Mouse (Mus musculus): ENCODE data around the gene Slc22a17.

The Slc22a17 gene

GRCm38 (mm10) chr14:54939434-54940175, 26.7 kb upstream of the Slc22a17 start:
- DNase-seq (ENCODE audit: low read depth, low spot score): peak; percentile 67

GRCm38 (mm10) chr14:54938431-54939219, 25.7 kb upstream of the Slc22a17 start:
- DNase-seq (ENCODE audit: low read depth, low spot score): peak; percentile 1

GRCm38 (mm10) chr14:54937361-54938182, 24.6 kb upstream of the Slc22a17 start:
- peak; percentile 4 for DNase-seq (ENCODE audit: low read depth, low spot score)

- peak; percentile 5 for DNase-seq (ENCODE audit: low read depth, low spot score)
These were observed 23.9 kb upstream of the Slc22a17 start for GRCm38 (mm10) chr14:54936831-54937160.

GRCm38 (mm10) chr14:54935904-54936830, 23.2 kb upstream of the Slc22a17 start, which contains the start of gene Cmtm5:
Gene Cmtm5 (plus strand): TSS chr14:54936261.
- no peak for DNase-seq (ENCODE audit: low read depth, low spot score)

GRCm38 (mm10) chr14:54932645-54933150, 19.8 kb upstream of the Slc22a17 start, which contains the start of gene Il25:
Gene Il25 (plus strand): TSS chr14:54932695.
- DNase-seq (ENCODE audit: low read depth, low spot score): no peak

GRCm38 (mm10) chr14:54930431-54930830, 17.5 kb upstream of the Slc22a17 start:
- no peak for DNase-seq (ENCODE audit: low read depth, low spot score)

- DNase-seq (ENCODE audit: low read depth, low spot score): peak; percentile 47
These were observed 16.9 kb upstream of the Slc22a17 start for GRCm38 (mm10) chr14:54929801-54930200.

- DNase-seq (ENCODE audit: low read depth, low spot score): no peak
These were observed 14.4 kb upstream of the Slc22a17 start for GRCm38 (mm10) chr14:54927296-54927695.

GRCm38 (mm10) chr14:54926401-54927158, 13.6 kb upstream of the Slc22a17 start:
- no peak for DNase-seq (ENCODE audit: low read depth, low spot score)

- no peak for DNase-seq (ENCODE audit: low read depth, low spot score)
These were observed 12.7 kb upstream of the Slc22a17 start, which contains the start of gene Efs for GRCm38 (mm10) chr14:54925349-54926342. Gene Efs (minus strand): TSS chr14:54926126.

- no peak for DNase-seq (ENCODE audit: low read depth, low spot score)
These were observed 11.9 kb upstream of the Slc22a17 start for GRCm38 (mm10) chr14:54924641-54925348.

GRCm38 (mm10) chr14:54920076-54920685, 7.2 kb upstream of the Slc22a17 start:
- DNase-seq (ENCODE audit: low read depth, low spot score): no peak

- no peak for DNase-seq (ENCODE audit: low read depth, low spot score)
These were observed 411 bp upstream of the Slc22a17 start for GRCm38 (mm10) chr14:54913343-54913742.

- DNase-seq (ENCODE audit: low read depth, low spot score): no peak
These were observed 652 bp downstream of the Slc22a17 start for GRCm38 (mm10) chr14:54912109-54912850.

- no peak for DNase-seq (ENCODE audit: low read depth, low spot score)
These were observed 4.2 kb downstream of the Slc22a17 start for GRCm38 (mm10) chr14:54908682-54909081.

- peak; percentile 72 for DNase-seq (ENCODE audit: low read depth, low spot score)
These were observed 9.3 kb downstream of the Slc22a17 start for GRCm38 (mm10) chr14:54903641-54904040.
